Mouse (Mus musculus) left cerebral cortex, postnatal 14 days (tissue): Measurements from ENCODE around the gene Lhx3. TPM values are rescaled to one million over a fixed set of nuclear protein-coding genes. Genes with fewer than 3 reads are reported as not detected.

Experiments used
- DNase-seq, 2 experiments: peaks; one replicate each; pipeline ENCODE4 v3.0.0; 2021 to 2022; ENCODE audit warnings: low spot score in 2 of 2, mixed read lengths in 1 of 2
- intact Hi-C: fragments of 180-260 bp; cut with DNase I; formaldehyde crosslinking; loops from one replicate; pipeline ENCODE4 v1.15.1; 2025
- total RNA-seq, 2 experiments: library from RNA; stranded (reverse); gene quantifications; 2 replicates each; pipeline ENCODE4 v1.2.3; 2021

Lhx3 gene
- total RNA-seq, 2 experiments from 2014 or later: not detected

- intact Hi-C loops: no loop called here
- no peak for DNase-seq
Observed at GRCm38 (mm10) chr2:26205126-26205525, 3.0 kb downstream of the Lhx3 start.

DNA sequence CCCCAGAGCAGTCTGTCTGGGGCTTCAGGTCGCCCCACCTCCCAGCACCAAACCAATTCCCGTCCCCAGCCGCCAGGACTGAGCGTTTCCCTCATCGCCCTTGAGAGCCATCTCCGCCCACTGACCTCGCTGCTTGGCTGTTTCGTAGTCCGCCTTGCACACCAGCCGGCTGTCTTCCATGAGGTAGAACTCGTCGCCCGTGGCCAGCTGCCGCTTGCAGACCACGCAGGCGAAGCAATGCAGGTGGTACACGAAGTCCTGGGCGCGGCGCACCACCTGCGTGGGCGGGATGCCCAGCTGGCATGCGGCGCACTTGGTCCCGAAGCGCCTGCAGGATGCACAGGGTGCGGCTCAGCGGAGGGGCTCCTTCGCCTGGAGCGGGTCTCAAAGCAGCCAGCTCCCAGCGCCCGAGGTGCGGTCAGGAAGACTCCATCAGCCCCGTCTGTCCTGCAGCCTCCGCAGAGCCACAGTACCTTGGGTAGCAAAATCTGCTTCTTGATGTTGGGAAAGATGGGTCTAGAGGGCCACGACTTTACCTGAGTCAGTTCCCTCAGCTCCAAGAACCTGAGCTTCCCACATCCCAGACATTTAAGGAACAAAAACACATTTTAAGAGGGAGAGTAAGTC lies 5.1 kb downstream of the Lhx3 start:
- DNase-seq: peak; percentile 14 to 20
- intact Hi-C loops: no loop called here

- no peak for DNase-seq
- intact Hi-C loops: no loop called here
Observed at GRCm38 (mm10) chr2:26201926-26202848, 5.9 kb downstream of the Lhx3 start.

GRCm38 (mm10) chr2:26198488-26198887 lies 9.6 kb downstream of the Lhx3 start:
- no peak for DNase-seq
- intact Hi-C loops: no loop called here

GRCm38 (mm10) chr2:26194552-26195339 lies 13.3 kb downstream of the Lhx3 start:
- intact Hi-C loops: no loop called here

GRCm38 (mm10) chr2:26188517-26188916 lies 19.6 kb downstream of the Lhx3 start:
- no peak for DNase-seq
- intact Hi-C loops: no loop called here

More at GRCm38 (mm10) chr2:26194552-26195339, 13.3 kb downstream of the Lhx3 start:
- DNase-seq: no peak

- intact Hi-C loops: no loop called here
- DNase-seq: no peak
Observed at GRCm38 (mm10) chr2:26184352-26184751, 23.7 kb downstream of the Lhx3 start.

GRCm38 (mm10) chr2:26182646-26183045 lies 25.4 kb downstream of the Lhx3 start:
- DNase-seq: peak in 1 of 2 experiments; percentile 28
- intact Hi-C loops: no loop called here

- intact Hi-C loops: no loop called here
- DNase-seq: no peak
Observed at GRCm38 (mm10) chr2:26177189-26177588, 30.9 kb downstream of the Lhx3 start.

GRCm38 (mm10) chr2:26176731-26177130 lies 31.4 kb downstream of the Lhx3 start:
- intact Hi-C loops: no loop called here
- no peak for DNase-seq

DNA sequence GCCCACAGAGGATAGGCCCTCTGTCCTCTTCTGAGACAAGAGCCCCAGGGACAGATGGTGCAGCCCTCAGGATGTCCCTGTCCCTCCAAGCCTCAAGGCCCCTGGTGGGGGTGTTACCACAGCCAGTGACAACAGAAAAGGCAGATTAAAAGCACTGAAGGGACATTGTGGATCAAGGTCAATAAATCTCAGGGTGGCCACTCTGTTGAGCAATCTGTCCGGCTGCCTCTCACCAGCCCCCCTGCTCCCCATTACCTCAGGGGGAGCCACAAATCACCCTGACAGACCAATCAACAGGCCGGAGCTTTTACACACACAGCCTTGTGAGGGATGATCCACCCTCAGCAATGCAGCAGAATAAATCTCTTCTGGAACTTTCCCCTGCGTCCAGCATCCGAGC lies 32.9 kb downstream of the Lhx3 start:
- no peak for DNase-seq
- intact Hi-C loops: no loop called here

DNA sequence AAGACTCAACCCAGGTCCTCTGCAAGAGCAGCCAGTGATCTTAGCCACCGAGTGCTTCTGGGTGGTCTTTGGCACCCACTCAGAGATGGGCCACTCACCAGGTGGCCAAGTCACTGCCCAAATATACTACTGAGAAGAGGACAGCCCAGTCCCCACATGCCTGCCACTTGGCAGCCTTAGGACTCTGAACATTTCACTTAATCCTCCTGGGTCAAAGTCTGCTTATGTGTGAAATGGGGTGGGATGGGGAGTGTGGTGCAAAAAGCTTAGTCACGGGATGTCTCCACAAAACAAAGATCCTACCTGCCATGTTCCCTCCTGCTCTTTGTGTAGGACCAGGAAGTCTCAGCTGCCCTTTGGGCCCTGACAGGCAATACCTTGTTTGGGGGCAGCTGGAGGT lies 35.9 kb downstream of the Lhx3 start:
- intact Hi-C loops: no loop called here
- no peak for DNase-seq

- DNase-seq: peak in 1 of 2 experiments; percentile 31
- intact Hi-C loops: no loop called here
Observed at GRCm38 (mm10) chr2:26170376-26170775, 37.7 kb downstream of the Lhx3 start.

GRCm38 (mm10) chr2:26168843-26169579 lies 39.1 kb downstream of the Lhx3 start:
- DNase-seq: no peak
- intact Hi-C loops: no loop called here

- no peak for DNase-seq
- intact Hi-C loops: no loop called here
Observed at GRCm38 (mm10) chr2:26166890-26167289, 41.2 kb downstream of the Lhx3 start.

- no peak for DNase-seq
- intact Hi-C loops: loop anchor here (10.0 kb wide), 1 partner anchor 197 kb away; the partner anchor contains the start of gene Dnlz
Observed at GRCm38 (mm10) chr2:26158064-26158463, 50.0 kb downstream of the Lhx3 start.

- intact Hi-C loops: loop anchor here (10.0 kb wide), 1 partner anchor 198 kb away; the partner anchor contains the start of gene Dnlz
- DNase-seq: peak in 1 of 2 experiments; percentile 45
Observed at GRCm38 (mm10) chr2:26156191-26156977, 51.7 kb downstream of the Lhx3 start.

DNA sequence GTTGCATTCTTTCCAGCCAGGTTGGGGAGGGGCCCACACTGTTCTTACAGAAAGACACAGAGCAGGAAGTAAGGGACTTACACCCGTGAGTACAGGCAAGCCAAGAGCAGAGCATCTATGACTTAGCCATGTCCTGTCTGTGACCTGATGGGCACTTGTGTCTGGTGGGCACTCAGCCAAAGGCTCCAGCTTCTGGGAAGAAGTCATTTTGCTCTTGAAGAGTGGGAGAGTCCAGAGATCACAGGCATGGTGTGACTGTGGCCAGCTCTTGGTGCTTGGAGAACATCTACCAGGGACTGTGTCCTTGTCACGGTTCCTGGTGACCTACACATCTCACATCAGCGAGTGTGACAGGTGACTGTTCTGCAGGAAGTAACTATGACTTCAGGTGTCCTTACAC lies 52.4 kb downstream of the Lhx3 start:
- no peak for DNase-seq
- intact Hi-C loops: loop anchor here (10.0 kb wide), 1 partner anchor 199 kb away; the partner anchor contains the start of gene Dnlz
